Mouse (Mus musculus) bone marrow, adult 2 months (tissue): Measurements from ENCODE around the gene Mtrex.

Source experiments
- CTCF ChIP-seq: fragments of 200-500 bp; IDR thresholded peaks from 2 replicates; pipeline ENCODE4 v1.5.1; 2011; ENCODE audit warnings: low read length, control low read depth; ENCODE audit not compliant: control insufficient read depth, insufficient read depth
- POLR2A ChIP-seq: fragments of 200-500 bp; IDR thresholded peaks from 2 replicates; pipeline ENCODE4 v1.6.1; 2011; ENCODE audit warnings: low read depth, mild to moderate bottlenecking, control low read depth, low read length, borderline replicate concordance; ENCODE audit not compliant: control insufficient read depth

- TF ChIP-seq CTCF (no peak), POLR2A (no peak)
These were observed 7.9 kb downstream of the Mtrex start for GRCm38 (mm10) chr13:112919141-112919865.
